Mouse (Mus musculus): ENCODE data around the gene Smtnl2. TPM values are rescaled to one million over a fixed set of nuclear protein-coding genes. Genes with fewer than 3 reads are reported as not detected.
"Not testable (repeated sequence)": the region's sequence is repeated elsewhere in the genome, so short reads cannot be mapped to it uniquely, and the experiment has no call there.

The Smtnl2 gene
- total and polyA plus RNA-seq, 3 experiments = 0.11 TPM; not detected in 2

GRCm38 (mm10) chr11:72452140-72452665 lies 40.7 kb upstream of the Smtnl2 start:
- Histone ChIP-seq H3K9me3 (replicated peaks) (no peaks in the 10 kb centered on the region), H3K4me1 (ENCODE audit: insufficient read depth, low read depth, low read length) (peaks cover 96% of the 10 kb centered on the region), H3K27me3 (ENCODE audit: insufficient read depth, low read length) (no peaks in the 10 kb centered on the region), H3K4me3 (ENCODE audit: low read depth, low read length) (no peak overlapping the region), H3K36me3 (replicated peaks) (peaks cover 100% of the 10 kb centered on the region)
- DNase-seq (ENCODE audit: low spot score) = no peak
- TF ChIP-seq TAL1 (conservative IDR thresholded peaks at IDR 0.05; ENCODE audit: low read depth, low read length) = no peak
- TF ChIP-seq GATA2 (IDR thresholded peaks at IDR 0.05; ENCODE audit: borderline replicate concordance, low read depth, low read length) = no peak
- TF ChIP-seq POLR2AphosphoS5 (IDR thresholded peaks at IDR 0.05; ENCODE audit: insufficient replicate concordance, low read depth, low read length) = peak; percentile 35; the same call in 1 of the 2 replicates
- no peak for TF ChIP-seq CTCF (IDR thresholded peaks at IDR 0.05; ENCODE audit: low read depth, low read length)
- TF ChIP-seq GATA1 (IDR thresholded peaks at IDR 0.05; ENCODE audit: borderline replicate concordance, low read length) = no peak
- no peak for ATAC-seq (ENCODE audit: extremely low read depth, insufficient number of reproducible peaks, low FRiP score, poor library complexity, severe bottlenecking)

- ATAC-seq (ENCODE audit: extremely low read depth, insufficient number of reproducible peaks, low FRiP score, poor library complexity, severe bottlenecking) (no peak), DNase-seq (ENCODE audit: low spot score) (no peak)
- Histone ChIP-seq H3K27me3 (ENCODE audit: insufficient read depth, low read length) (no peaks in the 10 kb centered on the region), H3K4me3 (ENCODE audit: low read depth, low read length) (no peak overlapping the region), H3K4me1 (ENCODE audit: insufficient read depth, low read depth, low read length) (peaks cover 97% of the 10 kb centered on the region), H3K9me3 (replicated peaks) (no peaks in the 10 kb centered on the region), H3K36me3 (replicated peaks) (peaks cover 100% of the 10 kb centered on the region)
- TF ChIP-seq GATA1 (IDR thresholded peaks at IDR 0.05; ENCODE audit: borderline replicate concordance, low read length) (no peak), TAL1 (conservative IDR thresholded peaks at IDR 0.05; ENCODE audit: low read depth, low read length) (no peak), POLR2AphosphoS5 (IDR thresholded peaks at IDR 0.05; ENCODE audit: insufficient replicate concordance, low read depth, low read length) (no peak), GATA2 (IDR thresholded peaks at IDR 0.05; ENCODE audit: borderline replicate concordance, low read depth, low read length) (no peak), CTCF (IDR thresholded peaks at IDR 0.05; ENCODE audit: low read depth, low read length) (no peak)
These were observed 36.0 kb upstream of the Smtnl2 start for GRCm38 (mm10) chr11:72447475-72447874.

- peaks cover 94% of the 10 kb centered on the region for H3K4me1 ChIP-seq (ENCODE audit: insufficient read depth, low read depth, low read length)
- TF ChIP-seq CTCF (IDR thresholded peaks at IDR 0.05; ENCODE audit: low read depth, low read length) (peak; percentile 57), GATA2 (IDR thresholded peaks at IDR 0.05; ENCODE audit: borderline replicate concordance, low read depth, low read length) (no peak)
- H3K36me3 ChIP-seq (replicated peaks) = peaks cover 96% of the 10 kb centered on the region
- ATAC-seq (ENCODE audit: extremely low read depth, insufficient number of reproducible peaks, low FRiP score, poor library complexity, severe bottlenecking) = no peak
- no peaks in the 10 kb centered on the region for H3K9me3 ChIP-seq (replicated peaks)
- peak overlapping the region; percentile 24; the same call in 1 of the 2 replicates for H3K4me3 ChIP-seq (ENCODE audit: low read depth, low read length)
- H3K27me3 ChIP-seq (ENCODE audit: insufficient read depth, low read length) = no peaks in the 10 kb centered on the region
- DNase-seq (ENCODE audit: low spot score) = peak; percentile 51
These were observed 35.0 kb upstream of the Smtnl2 start for GRCm38 (mm10) chr11:72446311-72447105.

GRCm38 (mm10) chr11:72440965-72441664 lies 29.6 kb upstream of the Smtnl2 start, which contains the start of gene Mybbp1a:
Gene Mybbp1a, plus strand, starts transcription at chr11:72441355.
- H3K4me3 ChIP-seq (ENCODE audit: low read depth, low read length) = peak within 1 kb of the TSS; percentile 97
- peaks cover 42% of the 10 kb centered on the region for H3K36me3 ChIP-seq (replicated peaks)
- H3K27me3 ChIP-seq (ENCODE audit: insufficient read depth, low read length) = peaks cover 18% of the 10 kb centered on the region
- DNase-seq (ENCODE audit: low spot score) = peak; percentile 83
- ATAC-seq (ENCODE audit: extremely low read depth, insufficient number of reproducible peaks, low FRiP score, poor library complexity, severe bottlenecking) = peak; percentile 89
- no peaks in the 10 kb centered on the region for H3K9me3 ChIP-seq (replicated peaks)
- H3K4me1 ChIP-seq (ENCODE audit: insufficient read depth, low read depth, low read length) = peaks cover 42% of the 10 kb centered on the region
- no peak for TF ChIP-seq TAL1 (conservative IDR thresholded peaks at IDR 0.05; ENCODE audit: low read depth, low read length)
- no peak for TF ChIP-seq POLR2AphosphoS5 (IDR thresholded peaks at IDR 0.05; ENCODE audit: insufficient replicate concordance, low read depth, low read length)
- no peak for TF ChIP-seq GATA2 (IDR thresholded peaks at IDR 0.05; ENCODE audit: borderline replicate concordance, low read depth, low read length)
- TF ChIP-seq CTCF (IDR thresholded peaks at IDR 0.05; ENCODE audit: low read depth, low read length) = no peak
- no peak for TF ChIP-seq GATA1 (IDR thresholded peaks at IDR 0.05; ENCODE audit: borderline replicate concordance, low read length)

GRCm38 (mm10) chr11:72440597-72440964 lies 29.1 kb upstream of the Smtnl2 start:
- H3K9me3 ChIP-seq (replicated peaks); ATAC-seq (ENCODE audit: extremely low read depth, insufficient number of reproducible peaks, low FRiP score, poor library complexity, severe bottlenecking); DNase-seq (ENCODE audit: low spot score): not testable (repeated sequence)
- H3K4me3 ChIP-seq (ENCODE audit: low read depth, low read length) = peak overlapping the region; percentile 97
- peaks cover 41% of the 10 kb centered on the region for H3K4me1 ChIP-seq (ENCODE audit: insufficient read depth, low read depth, low read length)
- peaks cover 37% of the 10 kb centered on the region for H3K36me3 ChIP-seq (replicated peaks)
- H3K27me3 ChIP-seq (ENCODE audit: insufficient read depth, low read length) = peaks cover 23% of the 10 kb centered on the region

- TF ChIP-seq POLR2AphosphoS5 (IDR thresholded peaks at IDR 0.05; ENCODE audit: insufficient replicate concordance, low read depth, low read length) (no peak), GATA2 (IDR thresholded peaks at IDR 0.05; ENCODE audit: borderline replicate concordance, low read depth, low read length) (no peak), GATA1 (IDR thresholded peaks at IDR 0.05; ENCODE audit: borderline replicate concordance, low read length) (no peak), TAL1 (conservative IDR thresholded peaks at IDR 0.05; ENCODE audit: low read depth, low read length) (no peak), CTCF (IDR thresholded peaks at IDR 0.05; ENCODE audit: low read depth, low read length) (no peak)
- Histone ChIP-seq H3K36me3 (replicated peaks) (peaks cover 15% of the 10 kb centered on the region), H3K4me3 (ENCODE audit: low read depth, low read length) (no peak overlapping the region), H3K4me1 (ENCODE audit: insufficient read depth, low read depth, low read length) (peaks cover 28% of the 10 kb centered on the region), H3K27me3 (ENCODE audit: insufficient read depth, low read length) (peaks cover 38% of the 10 kb centered on the region), H3K9me3 (replicated peaks) (no peaks in the 10 kb centered on the region)
- no peak for ATAC-seq (ENCODE audit: extremely low read depth, insufficient number of reproducible peaks, low FRiP score, poor library complexity, severe bottlenecking)
- DNase-seq (ENCODE audit: low spot score) = no peak
These were observed 26.9 kb upstream of the Smtnl2 start for GRCm38 (mm10) chr11:72438411-72438810.

Data from G1E (cell line).